Mouse (Mus musculus) liver, embryonic 16.5 days (tissue): ENCODE measurements around the gene Mxi1. TPM values are rescaled to one million over a fixed set of nuclear protein-coding genes. Genes with fewer than 3 reads are reported as not detected.

Experiments used
- ATAC-seq: fragments of 200-750 bp; cut with Nextera tagmentation; 2 replicates; pipeline ENCODE4 v1.8.0; 2017; ENCODE audit warnings: low read depth, mild to moderate bottlenecking, moderate number of reproducible peaks, moderate library complexity
- H3K27ac ChIP-seq: fragments of 300-500 bp; sonication (generic); 2 replicates; pipeline ENCODE4 v1.5.1; 2014; ENCODE audit warnings: mild to moderate bottlenecking, low read length
- H3K27me3 ChIP-seq: fragments of 300-500 bp; sonication (generic); 2 replicates; pipeline ENCODE4 v1.6.1; 2014; ENCODE audit warnings: low read depth, low read length, mixed read lengths; ENCODE audit not compliant: control insufficient read depth, insufficient read depth
- H3K36me3 ChIP-seq: fragments of 300-500 bp; sonication (generic); 2 replicates; pipeline ENCODE4 v1.6.1; 2014; ENCODE audit warnings: mild to moderate bottlenecking; ENCODE audit not compliant: control insufficient read depth, insufficient read depth
- H3K4me1 ChIP-seq: fragments of 300-500 bp; sonication (generic); 2 replicates; pipeline ENCODE4 v1.6.1; 2014; ENCODE audit warnings: low read depth, low read length, mixed read lengths; ENCODE audit not compliant: control insufficient read depth
- H3K4me2 ChIP-seq: fragments of 300-500 bp; sonication (generic); 2 replicates; pipeline ENCODE4 v1.6.1; 2014; ENCODE audit warnings: low read depth, low read length, mixed read lengths
- H3K4me3 ChIP-seq: fragments of 300-500 bp; sonication (generic); 2 replicates; pipeline ENCODE4 v1.5.1; 2014; ENCODE audit warnings: low read depth, mild to moderate bottlenecking, low read length
- H3K9ac ChIP-seq: fragments of 300-500 bp; sonication (generic); 2 replicates; pipeline ENCODE4 v1.6.1; 2014; ENCODE audit warnings: low read depth, low read length
- H3K9me3 ChIP-seq: fragments of 300-500 bp; sonication (generic); replicated peaks from 2 replicates; pipeline ENCODE4 v1.6.1; 2016; ENCODE audit warnings: low read length; ENCODE audit not compliant: control insufficient read depth
- WGBS: fragments of 180-500 bp; shearing (Covaris S2); extraction: QIAGEN DNeasy Blood & Tissue Kit; methylation state at CpG from one replicate; pipeline ENCODE4 v1.1.7; 2014; ENCODE audit not compliant: insufficient replicate concordance; 5-methylcytosine and 5-hydroxymethylcytosine counted together
- polyA plus RNA-seq: library from polyadenylated mRNA; unstranded; fragments of >200 nt; fragmentation: Nextera tagmentation; extraction: Ambion mirVana; gene quantifications from 2 replicates; pipeline ENCODE4 v1.2.1, GENCODE M21; 2015

The Mxi1 gene
- polyA plus RNA-seq, 1 experiment from 2014 or later, result 16.7 TPM

DNA sequence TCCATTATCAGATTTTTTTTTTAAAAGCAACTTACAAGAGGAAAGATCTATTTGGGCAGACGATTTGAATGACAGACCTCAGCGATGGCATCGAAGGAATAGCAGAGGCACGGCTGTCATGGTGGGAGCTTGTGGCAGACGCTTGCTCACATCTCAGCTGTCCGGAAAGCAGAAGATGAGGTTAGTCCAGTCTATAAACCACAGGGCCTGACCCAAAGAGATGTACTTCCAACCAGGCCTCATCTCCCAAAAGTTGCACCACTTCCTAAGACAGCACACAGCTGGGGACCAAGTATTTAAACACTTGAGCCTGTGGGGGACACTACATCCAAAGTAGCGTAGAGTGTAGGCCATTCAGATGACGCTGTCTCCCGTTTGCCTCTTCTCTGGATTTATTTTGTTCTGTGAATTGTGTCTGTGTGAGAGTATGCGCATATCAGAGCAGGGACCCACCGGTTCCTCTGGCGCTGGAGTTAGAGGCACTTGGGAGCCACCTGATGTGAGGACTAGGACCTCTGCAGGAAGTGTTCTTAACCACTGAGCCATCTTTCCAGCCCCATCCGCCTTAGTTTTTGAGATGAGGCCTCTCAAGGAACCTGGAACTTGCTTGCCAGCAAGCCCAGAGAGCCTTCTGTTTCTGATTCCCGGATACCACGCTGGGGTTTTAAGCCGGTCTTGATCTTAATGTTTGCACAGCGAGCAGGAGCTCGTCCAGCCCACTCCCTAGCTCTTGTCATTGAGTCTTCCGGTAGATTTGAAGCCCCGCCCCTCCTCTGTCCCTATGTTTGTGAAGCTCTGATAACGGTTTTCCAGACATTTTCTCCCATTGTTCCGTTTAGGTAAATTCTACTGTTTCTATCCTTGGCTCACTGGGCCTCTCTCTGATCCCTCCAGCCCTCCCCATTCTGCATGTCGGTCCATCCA, 13.7 kb upstream of the Mxi1 start:
- H3K36me3 ChIP-seq, result no peaks in the 10 kb centered on the region
- no peak for ATAC-seq
- H3K4me2 ChIP-seq, result no peak overlapping the region
- H3K27ac ChIP-seq, result no peak overlapping the region
- H3K27me3 ChIP-seq, result no peaks in the 10 kb centered on the region; the same call in 1 of the 2 replicates
- WGBS, result 60% methylated on average over 23 of the region's 23 CpGs
- H3K4me1 ChIP-seq, result no peaks in the 10 kb centered on the region; the same call in 1 of the 2 replicates
- H3K4me3 ChIP-seq, result no peak overlapping the region
- no peaks in the 10 kb centered on the region for H3K9me3 ChIP-seq
- H3K9ac ChIP-seq, result no peak overlapping the region

DNA sequence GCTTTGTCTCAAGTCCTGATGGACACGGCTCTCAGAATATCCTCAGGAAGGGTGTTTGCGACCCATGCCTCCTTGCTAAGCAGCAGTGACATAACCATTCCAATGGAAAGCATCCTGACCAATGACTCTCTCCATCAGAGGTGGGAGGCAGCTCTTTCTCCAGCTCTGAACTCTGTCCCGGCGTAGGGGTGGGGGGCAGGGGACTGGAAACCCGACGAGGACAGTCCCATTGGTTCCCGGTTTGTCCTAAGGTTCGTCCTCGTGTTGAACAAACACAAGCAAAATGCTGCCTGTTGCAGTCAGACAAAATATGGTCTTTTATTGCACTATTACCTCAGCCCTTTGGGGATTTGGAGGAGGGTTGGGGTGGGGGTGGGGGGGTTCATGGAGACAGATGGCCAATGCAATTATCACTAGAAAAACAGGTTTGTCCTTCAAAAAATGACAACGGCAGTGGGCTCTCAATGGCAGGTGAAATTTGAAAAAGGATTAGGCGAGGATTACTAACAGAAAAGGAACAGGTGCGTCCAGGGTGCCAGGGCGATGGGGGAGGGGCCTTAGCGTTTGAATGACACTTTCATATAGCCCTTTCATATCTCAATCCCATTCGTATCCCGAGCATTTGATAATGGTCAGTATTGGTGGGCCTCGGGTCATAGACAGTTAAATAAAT, 11.0 kb upstream of the Mxi1 start:
- no peak overlapping the region for H3K4me2 ChIP-seq
- no peaks in the 10 kb centered on the region for H3K27me3 ChIP-seq
- H3K27ac ChIP-seq, result no peak overlapping the region
- no peaks in the 10 kb centered on the region; the same call in 1 of the 2 replicates for H3K4me1 ChIP-seq
- no peak overlapping the region for H3K4me3 ChIP-seq
- ATAC-seq, result no peak
- H3K36me3 ChIP-seq, result no peaks in the 10 kb centered on the region
- H3K9me3 ChIP-seq, result no peaks in the 10 kb centered on the region
- no peak overlapping the region for H3K9ac ChIP-seq
- WGBS, result 58% methylated on average over 17 of the region's 17 CpGs

DNA sequence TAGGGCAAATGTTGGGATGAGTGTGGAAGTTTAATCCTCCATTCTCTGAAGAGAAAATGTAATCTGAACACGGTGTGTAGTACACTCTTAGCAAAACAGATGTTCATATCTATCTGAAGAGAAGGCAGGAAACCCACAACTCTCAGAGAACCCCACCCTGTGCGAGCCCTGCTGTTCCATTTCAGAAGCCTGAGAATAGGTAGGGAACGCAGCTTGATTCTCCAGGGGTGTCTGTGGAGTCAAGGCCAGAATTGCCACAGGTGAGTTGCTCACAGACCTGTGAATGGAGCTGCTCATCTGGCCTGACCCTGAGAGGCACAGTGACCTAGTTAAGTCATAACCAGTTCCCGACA, 10.5 kb upstream of the Mxi1 start:
- H3K36me3 ChIP-seq, result no peaks in the 10 kb centered on the region
- no peak overlapping the region for H3K4me3 ChIP-seq
- H3K27me3 ChIP-seq, result no peaks in the 10 kb centered on the region
- no peaks in the 10 kb centered on the region for H3K9me3 ChIP-seq
- H3K9ac ChIP-seq, result no peak overlapping the region
- 48% methylated on average over 4 of the region's 4 CpGs for WGBS
- H3K27ac ChIP-seq, result no peak overlapping the region
- no peak for ATAC-seq
- H3K4me1 ChIP-seq, result no peaks in the 10 kb centered on the region; the same call in 1 of the 2 replicates
- H3K4me2 ChIP-seq, result no peak overlapping the region

DNA sequence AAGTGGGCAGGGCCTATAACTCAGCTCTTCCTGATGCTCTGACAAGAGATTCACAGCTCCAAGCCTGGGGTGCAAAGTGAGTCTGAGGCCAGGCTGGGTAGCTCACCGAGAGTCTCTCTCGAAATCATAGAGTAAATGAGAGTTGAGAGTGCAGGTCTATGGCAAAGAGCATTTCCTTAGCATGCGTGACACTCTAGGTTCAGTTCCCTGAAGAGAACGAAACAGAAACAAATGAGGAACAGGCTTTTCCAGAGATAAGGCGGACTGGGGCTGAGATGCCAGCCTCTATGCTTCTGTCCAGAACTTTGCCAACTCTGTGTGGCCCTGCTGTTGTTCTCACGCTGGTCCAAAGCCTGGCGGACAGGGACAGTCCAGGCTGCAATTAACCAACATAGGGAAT, 6.9 kb upstream of the Mxi1 start:
- Histone ChIP-seq H3K36me3 (no peaks in the 10 kb centered on the region), H3K4me2 (no peak overlapping the region), H3K27me3 (no peaks in the 10 kb centered on the region), H3K9me3 (no peaks in the 10 kb centered on the region), H3K27ac (no peak overlapping the region), H3K9ac (no peak overlapping the region), H3K4me3 (no peak overlapping the region), H3K4me1 (peaks cover 6% of the 10 kb centered on the region)
- WGBS, result 50% methylated on average over 7 of the region's 7 CpGs
- no peak for ATAC-seq

DNA sequence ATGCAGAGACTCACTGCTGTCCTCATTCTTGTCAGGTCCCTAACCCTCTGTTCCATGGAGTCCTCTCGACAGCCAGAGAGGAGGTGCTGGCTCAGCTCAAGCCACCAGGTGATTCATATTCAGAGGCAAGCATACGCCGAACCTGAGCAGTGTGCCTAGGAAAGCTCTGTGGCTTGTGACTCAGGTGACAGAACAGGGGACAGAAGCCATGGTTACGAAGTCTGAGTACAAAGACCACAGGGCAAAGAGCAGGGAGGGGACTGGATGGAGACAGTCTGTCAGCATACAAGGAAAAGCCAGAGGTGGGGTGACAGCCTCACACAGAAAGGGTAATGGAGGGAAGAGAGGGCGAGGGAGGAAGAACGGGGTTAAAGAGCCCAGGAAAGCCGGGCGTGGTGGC, 4.7 kb upstream of the Mxi1 start:
- no peak for ATAC-seq
- H3K4me2 ChIP-seq, result no peak overlapping the region
- no peak overlapping the region for H3K4me3 ChIP-seq
- no peaks in the 10 kb centered on the region for H3K36me3 ChIP-seq
- peaks cover 12% of the 10 kb centered on the region for H3K4me1 ChIP-seq
- no peak overlapping the region for H3K9ac ChIP-seq
- H3K9me3 ChIP-seq, result no peaks in the 10 kb centered on the region
- 73% methylated on average over 8 of the region's 8 CpGs for WGBS
- no peak overlapping the region for H3K27ac ChIP-seq
- no peaks in the 10 kb centered on the region for H3K27me3 ChIP-seq

DNA sequence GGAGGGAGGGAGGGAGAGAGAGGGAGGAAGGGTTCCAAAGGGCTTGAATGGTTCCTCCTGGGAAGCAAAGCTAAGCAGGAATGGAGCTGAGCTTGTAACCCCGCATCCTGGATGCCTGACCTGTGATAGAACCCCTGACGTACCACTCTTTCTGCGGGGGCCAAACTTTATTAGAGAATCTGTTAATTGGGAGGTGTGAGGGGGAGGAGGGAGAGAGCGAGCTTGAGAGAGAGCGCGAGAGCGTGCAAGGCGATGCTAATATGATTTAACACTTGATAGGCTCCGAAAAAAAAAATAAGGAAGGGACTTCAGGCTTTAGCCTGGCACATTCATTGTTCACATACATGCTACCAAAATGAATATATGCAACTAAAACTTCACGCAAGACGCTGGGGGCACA, 3.6 kb upstream of the Mxi1 start:
- H3K9me3 ChIP-seq, result no peaks in the 10 kb centered on the region
- no peak overlapping the region for H3K9ac ChIP-seq
- H3K4me3 ChIP-seq, result no peak overlapping the region
- no peak overlapping the region for H3K27ac ChIP-seq
- no peak overlapping the region for H3K4me2 ChIP-seq
- 61% methylated on average over 11 of the region's 11 CpGs for WGBS
- no peaks in the 10 kb centered on the region for H3K36me3 ChIP-seq
- H3K27me3 ChIP-seq, result no peaks in the 10 kb centered on the region
- ATAC-seq, result no peak
- H3K4me1 ChIP-seq, result peaks cover 12% of the 10 kb centered on the region

DNA sequence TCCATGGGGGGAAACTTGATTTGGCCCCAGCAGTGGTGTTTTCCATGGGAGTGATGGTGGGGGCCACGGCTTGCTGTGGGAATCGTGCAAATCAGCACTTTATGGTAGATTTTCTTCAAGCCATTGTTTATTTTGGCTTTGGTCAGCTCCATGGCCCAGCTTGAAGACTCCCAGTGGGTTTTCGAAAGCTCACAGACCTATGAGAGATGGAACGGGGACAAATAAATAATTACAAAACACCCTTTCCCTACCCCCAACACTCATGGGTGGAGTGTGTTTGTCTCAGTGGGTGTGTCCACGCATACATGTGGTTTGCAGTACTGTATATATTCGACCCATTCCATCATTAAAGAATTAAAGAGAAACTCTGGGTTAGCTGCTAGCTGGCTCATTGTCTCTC, 3.1 kb upstream of the Mxi1 start:
- Histone ChIP-seq H3K4me3 (no peak overlapping the region), H3K27ac (no peak overlapping the region), H3K4me1 (peaks cover 12% of the 10 kb centered on the region), H3K4me2 (no peak overlapping the region), H3K36me3 (no peaks in the 10 kb centered on the region), H3K27me3 (no peaks in the 10 kb centered on the region), H3K9ac (no peak overlapping the region), H3K9me3 (no peaks in the 10 kb centered on the region)
- no peak for ATAC-seq
- 50% methylated on average over 6 of the region's 6 CpGs for WGBS

DNA sequence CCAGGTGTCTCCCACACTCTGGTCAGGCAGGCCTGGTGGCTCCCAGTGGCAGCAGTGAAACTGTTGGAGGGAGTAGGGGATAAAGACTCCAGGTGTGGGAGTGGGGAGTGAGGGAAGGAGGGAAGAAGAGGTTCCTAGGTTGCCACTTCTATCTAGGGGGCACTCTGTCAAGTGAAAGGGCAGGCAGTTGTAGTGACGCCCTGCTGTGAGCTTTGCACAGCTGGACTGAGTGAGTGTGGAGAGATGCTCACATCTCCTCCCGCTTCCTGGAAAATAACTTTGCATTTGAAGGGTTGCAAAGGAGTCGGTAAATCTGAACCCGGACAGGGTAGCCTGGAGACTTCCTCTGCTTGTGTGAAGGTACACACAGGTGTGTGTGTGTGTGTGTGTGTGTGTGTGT, 687 bp upstream of the Mxi1 start:
- no peak overlapping the region for H3K27ac ChIP-seq
- no peaks in the 10 kb centered on the region for H3K36me3 ChIP-seq
- WGBS, result 44% methylated on average over 4 of the region's 4 CpGs
- H3K4me1 ChIP-seq, result peaks cover 20% of the 10 kb centered on the region
- no peaks in the 10 kb centered on the region for H3K9me3 ChIP-seq
- no peak overlapping the region for H3K4me3 ChIP-seq
- no peak overlapping the region for H3K9ac ChIP-seq
- no peak overlapping the region for H3K4me2 ChIP-seq
- ATAC-seq, result no peak
- no peaks in the 10 kb centered on the region for H3K27me3 ChIP-seq
